Mouse (Mus musculus): ENCODE measurements around the gene Wdr1. TPM values are rescaled to one million over a fixed set of nuclear protein-coding genes. Genes with fewer than 3 reads are reported as not detected.

Gene Wdr1
- total and polyA plus RNA-seq, 3 experiments, result 65.8 to 155 (median 149) TPM

DNA sequence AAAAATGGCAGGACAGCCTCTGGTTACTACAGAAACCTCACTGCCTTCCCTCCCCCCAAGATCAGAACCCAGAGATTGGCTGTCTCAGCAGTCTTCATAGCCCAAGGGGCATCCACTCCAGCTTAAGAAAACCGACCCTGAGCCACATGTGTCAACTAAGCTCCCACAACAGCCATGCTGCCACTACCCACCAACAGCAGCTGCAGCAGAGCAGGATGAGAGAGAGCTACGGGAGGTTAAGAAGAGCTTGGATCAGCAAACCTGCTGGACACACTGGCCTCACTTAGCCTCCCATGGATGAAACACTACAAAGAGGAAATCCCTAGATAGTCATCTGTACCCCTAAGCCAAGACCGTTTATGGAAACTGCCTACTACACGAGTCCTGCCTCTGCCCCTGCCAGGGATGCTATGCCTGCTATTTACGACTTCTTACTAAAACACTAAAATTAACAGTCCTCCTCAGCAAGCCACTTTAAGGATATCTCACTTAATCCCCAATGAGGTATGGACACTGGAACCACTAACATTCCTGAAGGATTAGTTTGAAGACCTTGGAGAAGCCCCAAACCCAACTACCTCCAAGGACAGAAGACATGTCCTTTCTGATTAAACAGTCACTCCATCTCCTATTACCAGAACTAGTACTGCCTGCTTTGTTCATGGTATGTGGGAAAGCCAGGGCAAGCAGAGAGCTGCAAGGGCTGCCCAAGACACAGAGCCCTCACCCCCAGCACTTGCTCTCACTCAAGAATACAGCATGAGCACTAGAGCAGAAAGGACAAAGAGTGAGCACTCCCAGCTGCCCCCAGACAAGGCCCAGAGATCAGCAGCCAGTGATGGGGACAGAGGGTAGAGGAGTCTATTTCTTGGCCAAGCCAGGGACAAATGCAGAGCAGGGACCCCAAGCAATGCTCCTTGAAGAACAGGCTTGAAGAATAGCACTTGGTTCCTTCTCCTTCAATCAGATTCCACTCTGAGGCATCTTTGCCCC, 18.3 kb downstream of the Wdr1 start:
- DNase-seq, result no peak

DNA sequence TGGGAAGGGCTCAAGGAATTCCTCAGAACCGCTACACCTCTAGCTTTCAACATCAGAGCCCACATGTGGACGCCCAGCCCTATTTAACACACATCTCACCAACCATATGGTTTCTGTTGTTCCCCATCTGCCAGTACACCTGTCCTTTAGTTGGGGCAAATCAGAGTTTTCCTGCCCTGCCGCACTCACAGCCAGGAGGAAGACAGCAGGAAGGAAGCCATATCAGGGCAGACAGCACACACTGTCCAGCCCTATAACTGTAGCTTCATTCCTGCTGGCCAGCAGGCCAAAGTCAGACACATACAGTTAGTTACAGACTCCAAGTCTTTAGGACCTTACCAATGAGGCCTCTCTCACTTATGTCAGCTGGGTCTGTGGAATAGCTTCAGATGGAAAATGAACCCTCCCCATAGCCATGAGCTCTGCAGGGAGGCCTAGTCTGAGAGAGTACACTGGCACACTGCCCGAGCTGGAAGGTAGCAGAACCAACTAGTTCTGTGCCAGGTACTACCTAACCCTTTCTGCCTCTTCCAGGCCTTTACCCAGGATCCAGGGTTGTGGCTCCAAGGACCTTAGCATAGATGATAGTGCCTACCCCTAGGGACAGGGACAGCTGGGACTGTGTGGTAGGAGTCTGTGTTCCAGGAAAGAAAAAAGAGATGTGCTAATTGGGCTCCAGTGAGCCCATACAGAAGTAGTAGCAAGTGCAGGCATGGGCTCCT, 19.4 kb downstream of the Wdr1 start:
- peak; percentile 13 for DNase-seq

DNA sequence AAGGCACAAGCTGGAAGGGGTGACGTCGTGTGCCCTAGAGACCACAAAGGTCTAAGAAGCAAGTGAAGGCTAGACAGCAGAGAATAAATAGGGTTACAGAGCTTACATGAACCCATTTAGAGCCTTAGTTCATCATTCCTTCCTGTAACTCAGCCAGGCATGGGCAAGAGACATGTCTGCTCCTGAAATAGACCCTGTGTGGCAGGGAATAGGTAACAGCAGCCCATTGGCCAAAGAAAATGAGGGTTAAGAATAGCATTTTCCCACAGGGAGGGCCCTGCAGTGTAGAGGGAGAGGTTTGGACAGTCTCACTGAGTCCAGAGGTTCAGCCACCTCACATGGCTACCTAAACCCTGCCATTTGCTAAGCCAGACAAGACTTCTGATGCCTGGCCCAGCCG, 21.3 kb downstream of the Wdr1 start:
- no peak for DNase-seq

DNA sequence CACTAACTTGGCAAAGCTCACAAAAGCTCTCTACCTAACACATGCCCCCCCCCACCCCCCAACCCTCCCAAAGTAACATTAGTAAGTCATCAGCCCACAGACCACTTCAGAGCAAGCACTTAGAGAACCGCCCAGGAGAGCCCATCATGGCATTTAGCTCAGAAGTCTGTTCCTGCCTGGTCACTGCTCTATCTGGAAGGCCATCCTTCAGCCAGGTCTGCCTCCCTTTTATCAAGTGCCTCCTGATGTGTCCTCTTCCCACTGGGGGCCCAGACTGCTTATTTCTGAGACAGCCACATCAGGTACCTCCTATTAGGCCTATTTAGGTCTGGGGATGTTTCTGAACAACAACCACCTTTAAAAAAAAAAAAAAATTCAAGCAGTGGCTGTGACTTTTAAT, 22.1 kb downstream of the Wdr1 start:
- DNase-seq, result no peak

DNA sequence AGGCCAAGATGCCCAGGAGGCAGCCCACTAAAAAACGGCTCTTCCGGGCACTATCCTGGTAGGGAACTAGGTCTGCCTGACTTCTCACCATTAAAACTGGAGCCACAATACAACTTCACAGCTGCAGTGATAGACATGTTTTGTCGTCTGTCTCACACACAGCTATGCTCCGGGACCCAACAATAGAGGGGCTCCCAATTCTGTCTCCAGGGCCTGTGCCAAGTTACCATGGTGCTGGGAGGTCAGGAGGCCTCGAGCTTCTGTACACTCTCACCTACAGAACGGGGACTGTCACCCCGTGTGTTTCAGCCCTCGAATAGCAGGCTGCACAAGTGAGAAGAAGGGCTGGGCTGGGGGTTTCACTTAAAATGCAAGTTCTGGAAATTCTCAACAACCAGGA, 24.5 kb downstream of the Wdr1 start:
- no peak for DNase-seq

DNA sequence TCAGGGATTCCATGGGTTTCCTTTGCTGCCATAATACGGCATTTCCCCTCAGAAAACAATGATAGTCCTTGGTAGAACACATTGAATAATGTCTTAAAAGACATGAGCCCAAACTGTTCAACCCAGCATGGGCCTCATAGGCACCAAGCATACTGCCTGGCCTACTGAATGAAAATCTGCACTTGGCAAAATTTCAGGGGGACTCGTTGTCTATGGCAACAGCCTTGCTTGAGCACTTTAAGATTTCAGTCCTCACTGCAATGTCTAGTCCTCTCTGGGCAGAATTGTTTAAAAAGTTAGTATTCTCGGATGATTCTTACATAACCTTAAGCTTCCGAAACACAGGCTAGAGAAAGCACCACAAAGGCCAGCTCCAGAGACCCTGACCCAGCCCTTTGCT, 25.2 kb downstream of the Wdr1 start:
- DNase-seq, result no peak

DNA sequence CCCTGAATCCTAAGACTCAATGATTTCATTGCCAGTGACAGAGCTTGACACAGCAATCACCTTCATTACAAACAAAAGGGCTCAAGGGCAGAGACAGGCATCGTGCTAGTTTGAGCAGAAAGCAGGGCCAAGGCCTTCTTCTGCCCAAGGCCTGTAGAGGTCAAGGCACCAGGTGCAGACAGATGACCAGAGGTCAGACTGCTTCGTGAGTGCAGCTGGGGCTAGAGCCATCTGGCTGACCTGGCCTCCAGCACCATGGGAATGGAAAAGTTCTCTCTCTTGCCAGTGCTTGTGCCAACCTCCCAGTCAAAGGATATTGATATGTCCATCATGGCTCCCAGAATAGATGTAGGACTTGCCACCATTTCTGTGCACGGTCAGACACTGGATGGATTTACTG, 26.2 kb downstream of the Wdr1 start:
- DNase-seq, result peak; percentile 27

DNA sequence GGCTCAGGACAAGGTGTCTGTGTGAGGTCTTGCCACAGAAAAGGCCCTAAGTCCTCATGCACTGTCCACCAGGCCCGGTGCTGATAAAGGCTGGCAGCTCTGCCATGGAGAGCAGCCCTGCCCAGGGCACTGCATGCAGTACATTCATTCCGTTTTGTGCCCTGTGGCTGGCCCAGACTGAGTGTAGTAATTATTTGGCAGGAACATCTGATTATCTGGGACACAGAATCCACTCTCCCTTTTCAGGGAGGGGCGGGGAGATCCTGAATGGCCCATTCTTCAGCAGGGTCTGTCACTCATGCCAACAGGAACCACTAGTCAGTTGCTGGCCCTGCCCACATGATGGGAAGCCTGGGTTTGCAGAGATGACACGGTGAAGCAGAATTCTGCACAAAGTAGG, 30.9 kb downstream of the Wdr1 start:
- peak; percentile 17 for DNase-seq

DNA sequence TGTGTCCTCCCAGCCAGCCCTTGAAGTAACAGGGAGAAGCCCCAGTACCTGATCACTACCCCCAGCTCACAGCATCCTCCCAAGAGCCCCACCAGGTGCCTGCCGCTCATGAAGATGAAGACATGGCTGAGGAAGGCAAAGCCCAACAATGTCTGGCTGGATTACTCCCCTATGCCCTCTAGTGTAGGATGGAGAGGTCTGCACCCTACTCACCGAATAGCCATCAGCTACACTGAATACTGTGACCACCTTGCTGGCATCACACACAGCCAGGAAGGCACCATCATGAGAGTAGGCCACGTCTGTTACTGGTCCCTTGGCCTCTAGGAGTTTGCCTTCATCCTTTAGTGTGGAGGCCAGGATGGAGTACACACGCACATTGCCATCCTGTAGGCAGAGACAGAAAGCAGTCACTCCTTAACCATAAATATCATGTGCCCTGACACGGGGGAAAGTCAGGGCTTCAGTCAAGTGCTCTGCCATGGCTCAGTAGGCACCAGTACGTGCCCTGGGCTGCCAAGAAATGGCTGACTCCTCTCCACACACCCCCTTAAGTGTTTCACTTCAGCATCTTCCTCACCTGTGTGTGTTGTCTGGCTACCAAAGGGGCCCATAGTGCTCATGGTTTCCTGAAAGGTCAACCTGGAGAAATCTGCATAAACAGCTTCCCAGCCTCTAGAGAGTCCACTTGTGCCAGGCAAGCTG, 33.1 kb downstream of the Wdr1 start:
- DNase-seq, result no peak

DNA sequence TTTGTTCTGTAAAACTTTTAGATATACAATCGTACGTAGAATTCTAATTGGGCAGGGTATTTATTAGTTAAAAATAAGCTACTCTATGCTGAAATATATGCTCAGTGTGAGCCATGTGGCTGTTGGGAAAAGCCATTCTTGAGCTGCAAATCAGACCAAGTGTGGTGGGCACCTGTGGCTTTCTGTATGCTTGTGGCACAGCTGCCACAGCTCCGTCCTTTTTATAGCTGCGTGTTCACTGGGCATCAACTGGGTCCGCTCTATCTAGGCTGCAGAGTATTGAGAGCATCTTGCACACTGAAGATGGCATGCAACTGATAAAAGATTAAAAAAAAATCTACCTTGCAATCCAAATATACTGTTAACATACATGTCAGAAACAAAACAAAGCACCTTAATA, 40.0 kb downstream of the Wdr1 start:
- no peak for DNase-seq

DNA sequence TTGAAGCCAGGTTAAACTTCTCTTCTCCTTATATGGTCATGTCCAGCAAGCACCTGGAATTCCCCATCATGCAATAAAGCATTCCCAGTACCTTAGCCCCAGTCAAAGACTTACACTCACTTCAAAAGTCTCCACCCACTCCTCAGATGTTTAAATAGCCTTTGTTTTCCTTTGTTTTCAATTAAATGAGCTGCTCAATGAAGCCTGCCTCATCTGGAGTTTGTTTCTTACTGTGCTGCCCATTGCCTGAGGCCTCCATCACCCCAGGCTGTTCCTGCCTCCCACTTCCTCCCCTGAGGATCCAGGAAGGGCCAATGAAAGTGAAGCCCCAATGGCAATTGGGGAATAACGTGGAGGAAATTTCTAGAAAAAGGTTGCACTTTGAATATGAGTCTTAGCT, 42.2 kb downstream of the Wdr1 start:
- DNase-seq, result no peak

DNA sequence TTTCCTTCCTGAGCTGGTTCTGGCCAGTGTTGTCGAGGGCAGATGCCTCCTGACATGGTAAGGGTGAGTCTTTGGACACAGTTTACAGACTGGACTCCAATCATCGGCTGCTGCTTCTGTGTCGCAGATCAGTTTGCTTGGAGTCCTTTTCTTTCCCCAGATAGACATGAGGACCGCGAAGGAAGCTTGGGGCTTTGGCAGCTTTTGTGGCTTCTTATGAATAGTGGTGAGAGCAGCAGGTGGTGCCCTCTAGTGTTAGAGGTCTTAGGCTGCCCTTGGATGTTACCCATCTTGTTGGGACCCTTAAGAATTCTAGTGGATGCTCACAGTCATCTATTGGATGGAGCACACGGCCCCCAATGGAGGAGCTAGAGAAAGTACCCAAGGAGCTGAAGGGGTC, 46.8 kb downstream of the Wdr1 start:
- DNase-seq, result no peak

DNA sequence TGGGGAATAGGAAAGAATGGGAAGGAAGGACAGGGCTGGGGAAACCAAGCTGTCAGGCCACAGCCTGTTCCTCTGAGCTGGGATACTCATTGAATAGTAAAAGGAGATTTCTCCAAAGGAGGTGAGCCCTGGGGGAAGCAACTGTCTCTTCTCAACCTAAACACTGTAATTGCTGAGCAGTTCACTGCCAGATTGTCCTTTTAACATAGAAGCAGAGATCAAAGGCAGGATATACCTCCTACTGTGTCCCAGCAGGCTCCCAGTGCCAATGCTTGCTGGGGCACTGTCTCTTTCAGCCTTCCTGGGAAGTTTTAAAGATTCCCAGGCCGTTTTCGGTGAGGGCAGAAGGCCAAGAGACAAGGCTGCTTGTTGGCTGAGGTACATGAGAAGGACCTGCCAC, 50.0 kb downstream of the Wdr1 start:
- no peak for DNase-seq

DNA sequence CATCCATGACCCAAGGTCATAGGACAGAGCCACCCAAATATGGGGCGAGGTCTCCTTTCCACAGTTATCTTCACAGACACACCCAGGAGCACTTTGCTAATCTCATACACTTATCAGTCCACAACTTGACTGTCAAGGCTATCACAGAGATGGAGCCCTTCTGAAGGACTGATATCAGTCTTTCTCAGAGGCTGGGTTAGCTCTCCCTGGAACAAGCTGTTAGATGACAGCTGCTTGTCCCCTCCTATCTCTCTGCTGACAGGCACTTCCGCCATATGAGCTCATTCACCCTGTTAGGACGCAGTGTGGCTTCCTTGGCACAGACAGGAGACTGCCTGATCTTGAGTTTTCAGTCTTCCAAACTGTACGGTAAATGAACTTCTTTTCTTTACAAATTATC, 53.5 kb downstream of the Wdr1 start:
- no peak for DNase-seq

DNA sequence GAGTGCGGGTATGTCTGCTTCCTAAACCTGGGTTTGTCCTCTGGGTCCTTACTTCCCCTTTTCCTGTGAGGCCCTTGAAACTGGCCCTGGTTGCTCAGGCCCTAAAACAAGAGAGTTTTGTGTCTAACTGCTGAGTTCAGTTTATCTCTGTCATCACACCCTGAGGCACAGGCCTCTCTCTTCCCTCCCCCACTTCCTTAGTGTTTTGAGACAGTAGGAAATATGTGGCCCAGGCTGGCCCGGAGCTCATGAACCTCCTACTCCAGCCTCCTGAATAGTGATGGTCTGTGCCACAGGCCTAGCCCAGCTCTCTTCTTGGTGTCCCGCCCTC, 57.6 kb downstream of the Wdr1 start:
- no peak for DNase-seq

DNA sequence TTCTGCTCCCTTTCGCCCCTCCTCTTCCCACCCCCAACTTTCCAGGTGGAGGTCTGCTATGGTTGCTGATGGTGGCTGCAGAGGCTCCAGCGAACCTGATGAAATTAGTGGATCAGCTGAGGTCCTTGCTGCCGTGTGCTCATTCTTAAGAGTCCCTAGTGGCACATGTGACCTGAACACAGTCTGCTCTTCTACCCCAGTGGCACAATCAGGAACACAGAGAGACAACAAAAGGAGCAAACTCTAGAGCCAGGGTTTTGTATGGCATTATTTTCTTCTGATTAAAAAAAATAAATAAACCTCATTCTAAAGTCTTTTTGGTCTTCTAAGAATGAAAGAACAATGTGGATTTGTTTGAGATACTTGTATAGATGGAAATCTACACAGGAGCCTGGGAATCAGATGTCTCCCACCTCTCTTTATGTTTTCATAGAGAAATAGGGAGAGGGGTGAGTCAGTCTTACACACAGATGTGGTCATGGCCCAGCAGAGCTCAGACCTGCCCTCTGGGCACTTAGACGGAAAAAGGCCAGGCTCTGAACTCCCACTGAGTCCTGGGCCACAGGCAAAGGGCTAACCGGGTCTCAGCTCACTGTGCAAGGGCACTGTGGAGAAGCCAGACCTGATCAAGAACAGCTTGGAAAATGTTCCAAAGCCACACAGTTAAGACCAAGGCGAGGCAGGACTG, 58.1 kb downstream of the Wdr1 start:
- DNase-seq, result no peak

DNA sequence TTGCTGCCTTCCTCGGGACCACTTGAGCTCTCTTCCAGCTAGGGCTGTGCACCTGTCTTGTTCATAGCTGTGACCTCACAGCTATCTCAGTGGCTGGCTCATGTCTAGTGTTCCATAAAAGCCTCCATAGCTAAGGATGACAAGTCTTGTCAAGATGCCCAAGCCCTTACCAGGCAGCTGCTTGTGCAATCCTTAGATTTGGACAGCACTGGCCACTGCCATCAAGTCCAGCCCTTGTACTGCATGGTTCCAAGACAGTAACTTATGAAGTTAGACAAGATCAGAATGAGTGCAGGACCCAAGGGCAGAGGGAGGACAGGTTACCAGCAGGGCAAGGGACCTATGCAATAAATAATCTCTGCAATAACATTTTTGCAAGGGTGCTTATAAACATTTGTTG, 58.9 kb downstream of the Wdr1 start:
- peak; percentile 43 for DNase-seq

DNA sequence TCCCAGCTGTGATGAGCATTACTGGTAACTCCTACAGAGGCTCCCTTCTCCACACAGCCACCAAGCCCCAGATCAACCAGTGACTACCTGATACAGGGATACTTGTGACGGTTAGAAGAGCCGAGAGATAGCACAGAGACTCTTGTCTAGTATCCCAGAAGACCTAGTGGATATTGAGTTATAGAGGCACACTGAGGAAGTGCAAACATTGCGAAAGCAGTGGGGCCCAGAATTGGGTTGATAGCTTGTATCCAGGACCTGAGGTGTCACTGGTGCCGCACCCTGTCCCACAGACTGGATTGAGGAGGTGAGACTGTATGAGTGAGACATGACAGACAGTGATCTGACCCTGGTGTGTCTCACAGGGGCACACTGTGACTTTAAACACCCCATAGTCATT, 60.0 kb downstream of the Wdr1 start, which contains the start of gene Slc2a9:
Gene Slc2a9 (minus strand): TSS at position 152 of the 400 bp plus-strand sequence.
- DNase-seq, result no peak

DNA sequence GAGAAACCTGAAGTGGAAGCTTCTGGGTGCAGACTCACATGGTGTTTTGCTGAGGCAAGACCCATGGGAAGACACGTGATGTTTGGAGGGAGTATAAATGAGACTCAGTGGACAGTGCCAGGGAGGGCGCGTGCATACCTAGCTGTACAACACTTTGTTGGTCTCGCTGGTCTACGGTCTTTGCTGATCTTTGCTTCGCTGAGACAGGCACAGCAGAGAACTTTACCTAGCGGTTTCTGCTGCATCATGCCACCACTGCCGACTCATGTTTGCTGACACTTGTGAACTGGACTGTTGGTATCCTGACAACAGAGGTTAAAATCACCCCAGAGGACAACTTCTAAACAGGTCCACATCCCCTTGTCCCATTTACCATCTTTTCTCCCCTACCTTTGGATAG, 63.0 kb downstream of the Wdr1 start:
- no peak for DNase-seq

DNA sequence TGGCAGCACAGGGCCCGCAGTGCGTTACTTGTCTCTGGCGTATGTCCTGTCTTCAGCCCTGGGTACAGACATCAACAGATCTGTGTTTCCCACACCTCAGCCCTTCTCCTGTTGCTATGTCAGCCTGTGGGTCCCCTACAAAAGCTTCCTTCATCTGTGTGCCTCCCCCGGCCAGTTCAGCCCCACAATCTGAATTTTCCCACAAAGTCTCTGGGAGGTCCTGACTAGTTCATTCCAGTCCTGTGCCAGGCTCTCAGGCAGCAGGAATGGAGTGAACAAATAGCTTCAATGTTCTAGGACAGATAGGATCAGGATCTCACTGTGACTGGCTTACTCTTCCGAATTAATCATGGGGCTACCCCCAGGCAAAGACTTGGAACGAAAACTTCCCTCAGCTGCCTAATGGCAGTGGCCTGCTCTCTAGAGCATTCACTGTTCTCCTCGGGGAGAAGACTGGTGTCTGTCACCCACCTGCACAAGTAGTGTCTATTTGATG, 63.7 kb downstream of the Wdr1 start:
- DNase-seq, result no peak

DNA sequence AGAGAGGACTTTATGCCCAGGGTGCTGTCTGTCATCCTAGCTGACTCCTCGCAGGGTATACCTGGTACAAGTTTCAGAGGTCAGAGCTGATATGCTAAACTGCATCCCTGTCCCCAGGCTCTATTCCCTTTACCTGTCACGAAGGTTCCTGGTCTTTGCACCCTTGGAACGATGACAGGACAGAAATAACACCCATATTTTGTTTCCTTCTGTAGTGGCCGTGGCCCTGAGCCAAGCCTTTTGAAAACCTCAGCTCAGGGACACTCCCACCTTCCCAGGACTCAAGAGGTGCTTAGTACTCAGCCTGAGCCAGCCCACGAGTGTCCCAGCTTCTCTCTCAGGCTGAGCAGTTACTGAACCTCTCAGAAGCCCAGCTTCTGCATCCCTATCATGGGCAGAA, 64.5 kb downstream of the Wdr1 start:
- DNase-seq, result no peak

DNA sequence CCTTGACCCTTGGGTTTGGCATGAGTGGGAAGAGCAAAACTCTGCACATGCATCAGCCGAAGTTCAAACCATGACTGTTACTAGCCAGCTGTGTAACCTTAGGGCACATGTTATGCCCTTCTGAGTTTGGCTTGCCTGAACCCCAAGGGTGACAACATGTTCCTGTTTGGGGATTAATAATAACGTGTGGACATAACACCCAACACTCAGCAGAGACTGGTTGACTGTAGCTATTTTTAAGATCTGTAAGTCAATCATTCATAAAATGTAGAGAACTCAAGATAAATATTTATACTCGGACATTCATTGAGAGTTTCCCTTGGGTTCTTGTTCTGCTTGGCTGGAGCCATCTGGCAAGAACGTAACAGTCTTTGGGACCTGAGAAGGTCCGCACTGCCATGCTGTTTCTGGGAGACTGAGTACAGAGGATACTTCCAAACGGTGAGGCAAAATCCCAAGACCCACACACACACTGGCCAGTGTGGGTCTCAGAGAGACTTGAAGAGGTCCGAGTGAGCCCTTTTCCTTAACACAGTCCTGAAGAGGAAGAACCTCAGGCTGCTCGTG, 66.4 kb downstream of the Wdr1 start:
- DNase-seq, result no peak
